Mouse (Mus musculus): ENCODE results near the gene Tcea3. TPM values are rescaled to one million over a fixed set of nuclear protein-coding genes. Genes with fewer than 3 reads are reported as not detected.

Gene Tcea3
- polyA plus RNA-seq, 1 experiment from 2014 or later: 31.1 TPM

- WGBS: 18% methylated on average over 5 of the region's 5 CpGs
- TF ChIP-seq CTCF (IDR thresholded peaks at IDR 0.05; ENCODE audit: low read depth) (no peak), EP300 (optimal IDR thresholded peaks at IDR 0.05) (no peak)
- H3K9ac ChIP-seq (ENCODE audit: low read length): peak within 1 kb of the TSS; percentile 52
- peaks cover 2% of the 10 kb centered on the region for H3K4me1 ChIP-seq (replicated peaks; ENCODE audit: control insufficient read depth, insufficient read depth)
- no peaks in the 10 kb centered on the region for H3K27me3 ChIP-seq (ENCODE audit: control insufficient read depth, insufficient read depth, low read length)
- H3K9me3 ChIP-seq (ENCODE audit: control insufficient read depth, low read length): no peaks in the 10 kb centered on the region
- H3K4me3 ChIP-seq (ENCODE audit: low read depth, low read length): peak within 1 kb of the TSS; percentile 67
- peak within 1 kb of the TSS; percentile 77 for H3K4me2 ChIP-seq (replicated peaks; ENCODE audit: low read depth)
- peak within 1 kb of the TSS; percentile 95 for H3K27ac ChIP-seq (replicated peaks)
- H3K36me3 ChIP-seq (ENCODE audit: control insufficient read depth, insufficient read depth, low read length): peaks cover 10% of the 10 kb centered on the region; the same call in 1 of the 2 replicates
- ATAC-seq (ENCODE audit: low FRiP score, low TSS enrichment): no peak
- DNase-seq (ENCODE audit: low spot score): peak; percentile 41
Observed at GRCm38 (mm10) chr4:136284455-136284854, 36.9 kb downstream of the Tcea3 start, which contains the start of gene Zfp46. Gene Zfp46, plus strand, starts transcription at chr4:136284683.

- H3K4me2 ChIP-seq (replicated peaks; ENCODE audit: low read depth): peak overlapping the region; percentile 77
- WGBS: 13% methylated on average over 6 of the region's 6 CpGs
- DNase-seq (ENCODE audit: low spot score): no peak
- no peak; the same call in 1 of the 2 replicates for ATAC-seq (ENCODE audit: low FRiP score, low TSS enrichment)
- H3K36me3 ChIP-seq (ENCODE audit: control insufficient read depth, insufficient read depth, low read length): peaks cover 14% of the 10 kb centered on the region
- peaks cover 2% of the 10 kb centered on the region for H3K4me1 ChIP-seq (replicated peaks; ENCODE audit: control insufficient read depth, insufficient read depth)
- peak overlapping the region; percentile 67 for H3K4me3 ChIP-seq (ENCODE audit: low read depth, low read length)
- TF ChIP-seq CTCF (IDR thresholded peaks at IDR 0.05; ENCODE audit: low read depth) (no peak), EP300 (optimal IDR thresholded peaks at IDR 0.05) (no peak)
- no peaks in the 10 kb centered on the region for H3K27me3 ChIP-seq (ENCODE audit: control insufficient read depth, insufficient read depth, low read length)
- no peaks in the 10 kb centered on the region for H3K9me3 ChIP-seq (ENCODE audit: control insufficient read depth, low read length)
- peak overlapping the region; percentile 52 for H3K9ac ChIP-seq (ENCODE audit: low read length)
- peak overlapping the region; percentile 95 for H3K27ac ChIP-seq (replicated peaks)
Observed at GRCm38 (mm10) chr4:136284891-136285290, 37.4 kb downstream of the Tcea3 start.

GRCm38 (mm10) chr4:136285348-136285810 is 37.9 kb downstream of the Tcea3 start:
- DNase-seq (ENCODE audit: low spot score): peak; percentile 94

GRCm38 (mm10) chr4:136285811-136286371 is 38.4 kb downstream of the Tcea3 start:
- Histone ChIP-seq H3K27ac (replicated peaks) (peak overlapping the region; percentile 95), H3K4me3 (ENCODE audit: low read depth, low read length) (peak overlapping the region; percentile 67)
- peak; percentile 84 for ATAC-seq (ENCODE audit: low FRiP score, low TSS enrichment)

More at GRCm38 (mm10) chr4:136285348-136285810, 37.9 kb downstream of the Tcea3 start:
- Histone ChIP-seq H3K9me3 (ENCODE audit: control insufficient read depth, low read length) (no peaks in the 10 kb centered on the region), H3K4me1 (replicated peaks; ENCODE audit: control insufficient read depth, insufficient read depth) (peaks cover 2% of the 10 kb centered on the region), H3K27me3 (ENCODE audit: control insufficient read depth, insufficient read depth, low read length) (no peaks in the 10 kb centered on the region), H3K9ac (ENCODE audit: low read length) (peak overlapping the region; percentile 52), H3K36me3 (ENCODE audit: control insufficient read depth, insufficient read depth, low read length) (peaks cover 19% of the 10 kb centered on the region), H3K4me2 (replicated peaks; ENCODE audit: low read depth) (peak overlapping the region; percentile 77), H3K27ac (replicated peaks) (peak overlapping the region; percentile 95), H3K4me3 (ENCODE audit: low read depth, low read length) (peak overlapping the region; percentile 67)
- TF ChIP-seq CTCF (IDR thresholded peaks at IDR 0.05; ENCODE audit: low read depth) (no peak), EP300 (optimal IDR thresholded peaks at IDR 0.05) (no peak)
- 0% methylated on average over 25 of the region's 25 CpGs for WGBS
- peak; percentile 96 for ATAC-seq (ENCODE audit: low FRiP score, low TSS enrichment)

GRCm38 (mm10) chr4:136289918-136290780 is 42.6 kb downstream of the Tcea3 start:
- no peak overlapping the region for H3K9ac ChIP-seq (ENCODE audit: low read length)
- TF ChIP-seq EP300 (optimal IDR thresholded peaks at IDR 0.05) (no peak), CTCF (IDR thresholded peaks at IDR 0.05; ENCODE audit: low read depth) (no peak)
- H3K4me2 ChIP-seq (replicated peaks; ENCODE audit: low read depth): no peak overlapping the region
- H3K4me3 ChIP-seq (ENCODE audit: low read depth, low read length): no peak overlapping the region
- H3K27me3 ChIP-seq (ENCODE audit: control insufficient read depth, insufficient read depth, low read length): no peaks in the 10 kb centered on the region
- H3K27ac ChIP-seq (replicated peaks): no peak overlapping the region
- DNase-seq (ENCODE audit: low spot score) (no peak), ATAC-seq (ENCODE audit: low FRiP score, low TSS enrichment) (no peak)
- 69% methylated on average over 66 of the region's 66 CpGs for WGBS
- H3K36me3 ChIP-seq (ENCODE audit: control insufficient read depth, insufficient read depth, low read length): peaks cover 40% of the 10 kb centered on the region
- H3K9me3 ChIP-seq (ENCODE audit: control insufficient read depth, low read length): no peaks in the 10 kb centered on the region
- H3K4me1 ChIP-seq (replicated peaks; ENCODE audit: control insufficient read depth, insufficient read depth): 0 out of 2 replicates have a peak, but pooled peaks cover 2% of the 10 kb centered on the region

More at GRCm38 (mm10) chr4:136285811-136286371, 38.4 kb downstream of the Tcea3 start:
- H3K4me1 ChIP-seq (replicated peaks; ENCODE audit: control insufficient read depth, insufficient read depth): peaks cover 2% of the 10 kb centered on the region
- peak overlapping the region; percentile 70 for H3K9ac ChIP-seq (ENCODE audit: low read length)
- DNase-seq (ENCODE audit: low spot score): peak; percentile 96
- peak overlapping the region; percentile 77 for H3K4me2 ChIP-seq (replicated peaks; ENCODE audit: low read depth)
- peaks cover 24% of the 10 kb centered on the region for H3K36me3 ChIP-seq (ENCODE audit: control insufficient read depth, insufficient read depth, low read length)
- WGBS: under 1% methylated on average over 29 of the region's 29 CpGs
- TF ChIP-seq CTCF (IDR thresholded peaks at IDR 0.05; ENCODE audit: low read depth): no peak; the same call in 1 of the 2 replicates
- no peak for TF ChIP-seq EP300 (optimal IDR thresholded peaks at IDR 0.05)
- H3K27me3 ChIP-seq (ENCODE audit: control insufficient read depth, insufficient read depth, low read length): no peaks in the 10 kb centered on the region
- no peaks in the 10 kb centered on the region for H3K9me3 ChIP-seq (ENCODE audit: control insufficient read depth, low read length)
